Mouse (Mus musculus): ENCODE data around the gene Mdm2. TPM values are rescaled to one million over a fixed set of nuclear protein-coding genes. Genes with fewer than 3 reads are reported as not detected.
A peak's percentile ranks its signal among the peaks of the same experiment; 100 is the strongest.
"Not testable (repeated sequence)": the region's sequence is repeated elsewhere in the genome, so short reads cannot be mapped to it uniquely, and the experiment has no call there.

Gene Mdm2
- polyA plus RNA-seq, 1 experiment from 2014 or later = 40.0 TPM

DNA sequence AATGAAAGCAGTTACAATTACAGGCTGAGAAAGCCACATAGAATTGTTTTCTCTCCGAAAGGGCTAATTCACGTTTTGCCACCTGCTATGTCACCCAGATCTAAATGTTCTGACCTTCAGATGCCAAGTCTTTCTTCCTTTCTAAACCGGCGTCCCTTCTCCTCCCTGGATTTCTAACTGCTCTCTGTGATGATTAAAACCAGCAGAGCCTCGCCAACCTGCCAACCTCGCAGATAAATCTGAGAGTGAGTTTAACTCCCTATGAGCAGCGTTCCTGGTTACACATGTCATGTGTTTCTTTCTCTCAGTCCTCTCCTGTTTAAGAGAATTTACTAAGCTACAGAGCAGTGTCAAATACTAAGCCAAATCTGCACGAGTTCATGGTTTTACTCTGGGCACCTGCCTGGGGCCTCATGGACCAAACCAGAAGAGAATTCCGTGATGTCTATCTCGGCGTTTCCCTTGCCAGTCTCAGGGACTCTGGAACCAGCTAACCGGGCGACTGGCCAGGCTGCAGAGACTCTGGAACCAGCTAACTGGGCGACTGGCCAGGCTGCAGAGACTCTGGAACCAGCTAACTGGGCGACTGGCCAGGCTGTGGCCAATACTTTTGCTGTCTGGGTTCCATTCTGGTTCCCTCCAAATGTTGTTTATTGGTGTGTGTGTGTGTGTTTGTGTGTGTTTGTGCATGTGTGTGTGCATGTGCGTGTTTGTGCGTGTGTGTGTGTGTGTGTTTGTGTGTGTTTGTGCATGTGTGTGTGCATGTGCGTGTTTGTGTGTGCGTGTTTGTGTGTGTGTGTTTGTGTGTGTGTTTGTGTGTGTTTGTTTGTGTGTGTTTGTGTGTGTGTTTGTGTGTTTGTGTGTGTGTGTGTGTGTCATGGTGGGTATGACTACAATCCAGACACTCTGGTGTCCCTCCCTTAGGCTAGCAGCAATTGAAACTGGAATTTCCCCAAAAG is 7.9 kb upstream of the Mdm2 start:
- peak overlapping the region; percentile 34; the same call in 1 of the 2 replicates for H3K27ac ChIP-seq (ENCODE audit: low read depth, low read length)
- H3K4me3 ChIP-seq (ENCODE audit: low read length) = no peak overlapping the region
- H3K27me3 ChIP-seq (replicated peaks; ENCODE audit: control insufficient read depth, insufficient read depth, low read length) = no peaks in the 10 kb centered on the region
- no peaks in the 10 kb centered on the region for H3K36me3 ChIP-seq (ENCODE audit: control insufficient read depth, insufficient read depth, low read length)
- H3K9me3 ChIP-seq (ENCODE audit: control insufficient read depth, low read length) = no peaks in the 10 kb centered on the region
- no peak overlapping the region for H3K4me2 ChIP-seq (ENCODE audit: low read length)
- H3K4me1 ChIP-seq (ENCODE audit: control insufficient read depth, insufficient read depth, low read depth, low read length) = no peaks in the 10 kb centered on the region
- WGBS = 64% methylated on average over 19 of the region's 19 CpGs
- no peak for ATAC-seq
- H3K9ac ChIP-seq (ENCODE audit: low read depth, low read length) = no peak overlapping the region

DNA sequence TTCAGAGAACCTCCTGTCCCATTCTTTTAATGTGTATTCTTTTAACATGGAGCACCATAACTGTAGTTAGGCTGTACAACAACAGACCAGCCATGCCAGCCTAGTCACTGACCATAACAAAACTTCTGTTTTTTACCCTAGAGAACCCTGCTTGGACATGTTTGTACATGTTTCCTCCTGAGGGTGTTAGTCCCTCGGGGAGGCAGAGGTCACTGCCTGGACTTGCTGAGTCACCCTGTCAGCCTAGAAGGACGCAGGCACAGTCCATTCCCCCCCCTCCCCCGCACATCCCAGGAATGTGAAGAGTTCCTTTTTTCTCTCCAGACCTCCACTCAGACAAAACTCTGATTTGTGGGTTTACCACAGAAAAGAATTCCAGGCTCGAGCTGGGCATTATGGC is 7.0 kb upstream of the Mdm2 start:
- Histone ChIP-seq H3K36me3 (ENCODE audit: control insufficient read depth, insufficient read depth, low read length) (no peaks in the 10 kb centered on the region), H3K4me3 (ENCODE audit: low read length) (no peak overlapping the region), H3K27me3 (replicated peaks; ENCODE audit: control insufficient read depth, insufficient read depth, low read length) (no peaks in the 10 kb centered on the region), H3K9me3 (ENCODE audit: control insufficient read depth, low read length) (no peaks in the 10 kb centered on the region), H3K4me1 (ENCODE audit: control insufficient read depth, insufficient read depth, low read depth, low read length) (no peaks in the 10 kb centered on the region), H3K4me2 (ENCODE audit: low read length) (no peak overlapping the region), H3K9ac (ENCODE audit: low read depth, low read length) (no peak overlapping the region), H3K27ac (ENCODE audit: low read depth, low read length) (no peak overlapping the region)
- WGBS = 18% methylated on average over 4 of the region's 4 CpGs
- no peak for ATAC-seq

DNA sequence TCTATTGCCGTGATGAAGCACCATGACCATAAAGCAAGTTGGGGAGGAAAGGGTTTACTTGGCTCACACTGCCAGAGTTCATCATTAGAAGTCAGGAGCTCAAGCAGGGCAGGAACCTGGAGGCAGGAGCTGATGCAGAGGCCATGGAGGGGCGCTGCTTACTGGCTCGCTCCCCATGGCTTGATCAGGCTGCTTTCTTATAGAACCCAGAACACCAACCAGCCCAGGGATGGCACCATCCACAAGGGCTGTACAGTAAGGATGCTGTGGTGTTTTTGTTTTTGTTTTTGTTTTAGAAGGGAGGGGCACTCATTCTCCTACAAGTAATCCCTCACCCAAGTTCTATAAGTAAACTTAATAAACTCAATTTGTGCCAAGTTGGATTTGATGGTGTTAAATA is 6.1 kb upstream of the Mdm2 start:
- H3K9me3 ChIP-seq (ENCODE audit: control insufficient read depth, low read length) = no peaks in the 10 kb centered on the region
- H3K36me3 ChIP-seq (ENCODE audit: control insufficient read depth, insufficient read depth, low read length) = no peaks in the 10 kb centered on the region
- H3K27me3 ChIP-seq (replicated peaks; ENCODE audit: control insufficient read depth, insufficient read depth, low read length) = no peaks in the 10 kb centered on the region
- H3K27ac ChIP-seq (ENCODE audit: low read depth, low read length) = no peak overlapping the region
- H3K4me2 ChIP-seq (ENCODE audit: low read length) = no peak overlapping the region
- 86% methylated on average over 3 of the region's 3 CpGs for WGBS
- H3K9ac ChIP-seq (ENCODE audit: low read depth, low read length) = no peak overlapping the region
- ATAC-seq = no peak
- H3K4me3 ChIP-seq (ENCODE audit: low read length) = no peak overlapping the region
- H3K4me1 ChIP-seq (ENCODE audit: control insufficient read depth, insufficient read depth, low read depth, low read length) = no peaks in the 10 kb centered on the region

DNA sequence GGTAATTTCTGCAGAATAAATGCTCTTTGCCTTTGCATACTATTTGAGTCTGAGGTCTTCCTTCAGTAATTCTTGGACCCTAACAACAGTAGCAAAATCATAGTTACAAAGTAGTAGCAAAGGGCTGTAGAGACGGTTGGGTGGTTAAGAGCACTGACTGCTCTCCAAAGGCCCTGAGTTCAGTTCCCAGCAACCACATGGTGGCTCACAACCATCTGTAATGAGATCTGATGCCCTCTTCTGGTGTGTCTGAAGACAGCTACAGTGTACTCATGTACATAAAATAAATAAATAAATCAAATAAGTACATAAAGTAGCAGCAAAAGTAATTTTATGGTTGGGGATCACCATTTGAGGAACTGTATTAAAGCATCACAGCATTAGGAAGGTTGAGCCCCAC is 5.1 kb upstream of the Mdm2 start:
- 97% methylated on average over 1 of the region's 1 CpGs for WGBS
- H3K4me3 ChIP-seq (ENCODE audit: low read length); H3K4me1 ChIP-seq (ENCODE audit: control insufficient read depth, insufficient read depth, low read depth, low read length); H3K36me3 ChIP-seq (ENCODE audit: control insufficient read depth, insufficient read depth, low read length); H3K27ac ChIP-seq (ENCODE audit: low read depth, low read length); H3K9ac ChIP-seq (ENCODE audit: low read depth, low read length); H3K9me3 ChIP-seq (ENCODE audit: control insufficient read depth, low read length); H3K4me2 ChIP-seq (ENCODE audit: low read length); H3K27me3 ChIP-seq (replicated peaks; ENCODE audit: control insufficient read depth, insufficient read depth, low read length); ATAC-seq: not testable (repeated sequence)

DNA sequence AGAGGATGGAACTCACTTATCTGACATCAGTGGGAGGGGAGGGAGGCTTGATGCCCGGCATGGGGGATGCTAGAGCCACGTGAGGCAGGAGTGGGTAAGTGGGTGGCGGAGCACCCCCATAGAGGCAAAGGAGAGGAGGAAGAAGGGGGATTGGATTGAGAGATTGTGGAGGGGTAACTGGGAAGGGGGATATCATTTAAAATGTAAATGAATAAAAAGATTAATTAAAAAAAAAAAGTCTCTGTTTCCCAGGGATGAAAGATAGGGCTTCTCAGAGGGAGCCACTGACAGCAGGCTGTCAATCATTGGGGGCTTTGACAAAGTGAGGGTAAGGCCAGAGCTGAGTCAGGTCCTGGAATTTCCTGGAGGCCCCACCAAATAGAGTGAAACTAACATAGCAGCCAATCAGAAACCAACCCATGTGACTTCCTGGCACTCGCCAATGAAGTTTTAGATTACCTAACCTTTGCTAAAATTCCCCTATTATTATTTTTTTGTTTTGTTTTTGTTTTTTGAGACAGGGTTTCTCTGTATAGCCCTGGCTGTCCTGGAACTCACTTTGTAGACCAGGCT is 4.5 kb upstream of the Mdm2 start:
- Histone ChIP-seq H3K27me3 (replicated peaks; ENCODE audit: control insufficient read depth, insufficient read depth, low read length) (no peaks in the 10 kb centered on the region), H3K4me1 (ENCODE audit: control insufficient read depth, insufficient read depth, low read depth, low read length) (peaks cover 5% of the 10 kb centered on the region), H3K27ac (ENCODE audit: low read depth, low read length) (no peak overlapping the region), H3K36me3 (ENCODE audit: control insufficient read depth, insufficient read depth, low read length) (no peaks in the 10 kb centered on the region), H3K4me2 (ENCODE audit: low read length) (no peak overlapping the region), H3K9ac (ENCODE audit: low read depth, low read length) (no peak overlapping the region), H3K9me3 (ENCODE audit: control insufficient read depth, low read length) (no peaks in the 10 kb centered on the region), H3K4me3 (ENCODE audit: low read length) (no peak overlapping the region)
- 84% methylated on average over 4 of the region's 4 CpGs for WGBS
- ATAC-seq = no peak

DNA sequence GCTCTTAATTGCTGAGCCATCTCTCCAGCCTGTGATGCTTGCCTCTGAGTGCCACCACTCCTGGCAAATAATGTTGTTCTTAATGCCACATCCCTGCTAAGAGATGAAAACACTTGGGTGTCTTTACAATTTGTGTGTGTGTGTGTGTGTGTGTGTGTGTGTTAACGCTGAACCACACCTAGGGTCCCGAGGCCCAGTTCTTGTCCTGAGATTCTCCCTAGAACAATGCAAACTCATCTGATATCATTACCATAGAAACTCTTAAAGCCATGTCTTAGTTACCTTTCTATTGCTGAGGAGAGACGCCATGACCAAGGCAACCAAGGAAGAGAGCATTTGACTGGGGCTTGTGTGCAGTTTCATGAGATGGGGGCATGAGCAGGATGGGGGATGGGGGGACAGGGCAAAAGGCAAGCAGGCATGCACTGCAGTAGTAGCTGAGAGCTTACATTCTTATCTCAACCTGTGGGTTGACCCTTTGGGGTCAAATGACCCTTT is 3.5 kb upstream of the Mdm2 start:
- Histone ChIP-seq H3K4me2 (ENCODE audit: low read length) (no peak overlapping the region), H3K27ac (ENCODE audit: low read depth, low read length) (no peak overlapping the region), H3K4me3 (ENCODE audit: low read length) (no peak overlapping the region), H3K27me3 (replicated peaks; ENCODE audit: control insufficient read depth, insufficient read depth, low read length) (no peaks in the 10 kb centered on the region), H3K9ac (ENCODE audit: low read depth, low read length) (no peak overlapping the region), H3K36me3 (ENCODE audit: control insufficient read depth, insufficient read depth, low read length) (no peaks in the 10 kb centered on the region), H3K4me1 (ENCODE audit: control insufficient read depth, insufficient read depth, low read depth, low read length) (peaks cover 8% of the 10 kb centered on the region), H3K9me3 (ENCODE audit: control insufficient read depth, low read length) (no peaks in the 10 kb centered on the region)
- 91% methylated on average over 3 of the region's 3 CpGs for WGBS
- no peak for ATAC-seq

DNA sequence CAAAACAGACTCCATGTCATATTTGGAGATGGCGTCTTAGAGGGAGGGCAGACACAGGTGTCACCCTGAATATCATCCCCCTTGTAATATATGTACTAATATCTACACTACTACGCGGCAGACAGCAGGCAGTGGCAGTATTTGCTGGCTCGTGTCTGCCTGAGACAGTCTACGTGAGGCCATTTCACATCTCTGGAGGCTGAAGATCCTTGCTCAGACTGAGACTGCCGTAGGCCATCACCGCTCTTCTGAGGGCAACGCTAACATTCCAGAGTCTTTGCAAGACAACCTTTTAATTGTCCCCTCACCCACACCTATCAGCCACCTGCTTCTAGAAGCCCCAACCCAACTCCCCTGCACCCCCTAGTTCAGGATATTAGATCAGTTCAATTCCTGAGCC is 2.9 kb upstream of the Mdm2 start:
- WGBS = 96% methylated on average over 8 of the region's 8 CpGs
- Histone ChIP-seq H3K27me3 (replicated peaks; ENCODE audit: control insufficient read depth, insufficient read depth, low read length) (no peaks in the 10 kb centered on the region), H3K27ac (ENCODE audit: low read depth, low read length) (no peak overlapping the region), H3K9me3 (ENCODE audit: control insufficient read depth, low read length) (no peaks in the 10 kb centered on the region), H3K36me3 (ENCODE audit: control insufficient read depth, insufficient read depth, low read length) (no peaks in the 10 kb centered on the region), H3K4me2 (ENCODE audit: low read length) (no peak overlapping the region), H3K4me1 (ENCODE audit: control insufficient read depth, insufficient read depth, low read depth, low read length) (peaks cover 13% of the 10 kb centered on the region), H3K9ac (ENCODE audit: low read depth, low read length) (no peak overlapping the region), H3K4me3 (ENCODE audit: low read length) (no peak overlapping the region)
- ATAC-seq = no peak

DNA sequence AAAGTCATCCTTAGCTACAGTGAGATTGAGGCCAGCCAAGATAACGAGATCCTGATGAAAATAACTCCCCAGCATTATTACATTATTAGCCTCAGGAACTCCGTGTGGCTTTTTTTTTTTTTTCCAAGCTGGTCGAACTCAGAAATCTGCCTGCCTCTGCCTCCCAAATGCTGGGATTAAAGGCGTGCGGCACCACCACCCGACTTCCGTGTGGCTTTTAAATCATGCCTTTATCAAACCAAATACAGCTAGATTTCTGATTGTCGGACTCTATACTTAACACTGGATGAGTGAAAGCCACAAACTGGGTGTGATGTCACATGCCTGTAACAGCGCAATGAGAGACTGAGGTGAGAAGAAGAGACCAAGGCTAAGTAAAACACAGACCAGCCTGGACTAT is 2.3 kb upstream of the Mdm2 start:
- Histone ChIP-seq H3K27me3 (replicated peaks; ENCODE audit: control insufficient read depth, insufficient read depth, low read length) (no peaks in the 10 kb centered on the region), H3K4me3 (ENCODE audit: low read length) (no peak overlapping the region), H3K36me3 (ENCODE audit: control insufficient read depth, insufficient read depth, low read length) (no peaks in the 10 kb centered on the region), H3K4me2 (ENCODE audit: low read length) (no peak overlapping the region), H3K9me3 (ENCODE audit: control insufficient read depth, low read length) (no peaks in the 10 kb centered on the region), H3K27ac (ENCODE audit: low read depth, low read length) (no peak overlapping the region), H3K9ac (ENCODE audit: low read depth, low read length) (no peak overlapping the region), H3K4me1 (ENCODE audit: control insufficient read depth, insufficient read depth, low read depth, low read length) (peaks cover 13% of the 10 kb centered on the region)
- 94% methylated on average over 9 of the region's 9 CpGs for WGBS
- no peak for ATAC-seq

DNA sequence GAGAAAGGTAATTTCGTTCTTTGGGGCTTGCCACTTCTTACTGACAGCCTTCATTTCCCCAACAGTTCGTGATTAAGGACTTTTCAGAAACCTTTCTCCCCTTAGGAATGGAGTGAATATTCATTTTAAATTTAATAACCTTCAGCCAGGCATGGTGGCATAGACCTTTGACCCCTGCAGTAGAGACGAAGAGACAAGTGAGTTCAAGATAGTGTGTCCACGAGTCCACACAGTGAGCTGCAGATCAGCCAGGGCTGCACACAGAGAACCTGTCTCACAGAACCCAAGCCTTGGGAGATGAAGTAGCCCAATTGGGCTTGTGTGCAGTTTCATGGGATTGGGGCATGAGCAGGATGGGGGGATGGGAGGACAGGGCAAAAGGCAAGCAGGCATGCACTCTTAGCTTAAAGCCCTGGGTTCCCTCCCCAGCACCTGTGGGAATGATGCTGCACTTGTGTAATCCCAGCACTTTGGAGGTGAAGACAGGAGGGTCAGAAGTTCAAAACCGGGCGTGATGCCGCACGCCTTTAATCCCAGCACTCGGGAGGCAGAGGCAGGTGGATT is 1.7 kb upstream of the Mdm2 start:
- no peak overlapping the region for H3K27ac ChIP-seq (ENCODE audit: low read depth, low read length)
- WGBS = 93% methylated on average over 9 of the region's 9 CpGs
- H3K36me3 ChIP-seq (ENCODE audit: control insufficient read depth, insufficient read depth, low read length) = no peaks in the 10 kb centered on the region
- peaks cover 16% of the 10 kb centered on the region for H3K4me1 ChIP-seq (ENCODE audit: control insufficient read depth, insufficient read depth, low read depth, low read length)
- no peaks in the 10 kb centered on the region for H3K27me3 ChIP-seq (replicated peaks; ENCODE audit: control insufficient read depth, insufficient read depth, low read length)
- H3K4me2 ChIP-seq (ENCODE audit: low read length) = no peak overlapping the region
- H3K9ac ChIP-seq (ENCODE audit: low read depth, low read length) = no peak overlapping the region
- no peak for ATAC-seq
- H3K9me3 ChIP-seq (ENCODE audit: control insufficient read depth, low read length) = no peaks in the 10 kb centered on the region
- no peak overlapping the region for H3K4me3 ChIP-seq (ENCODE audit: low read length)

Data from hindbrain, embryonic 16.5 days (tissue).